Mouse (Mus musculus) ovary, postnatal 14 days (tissue): Measurements from ENCODE around the gene Lrrfip1.

Source experiments
- DNase-seq: peaks from one replicate; pipeline ENCODE4 v3.0.0; 2022; ENCODE audit warnings: low spot score

The Lrrfip1 gene

GRCm38 (mm10) chr1:90998891-90999611 is 514 bp downstream of the Lrrfip1 start:
- no peak for DNase-seq

- DNase-seq, result no peak
Observed at GRCm38 (mm10) chr1:90999911-91000601, 1.5 kb downstream of the Lrrfip1 start.

GRCm38 (mm10) chr1:91001101-91001500 is 2.6 kb downstream of the Lrrfip1 start:
- no peak for DNase-seq

GRCm38 (mm10) chr1:91001871-91002539 is 3.5 kb downstream of the Lrrfip1 start:
- no peak for DNase-seq

GRCm38 (mm10) chr1:91002641-91003040 is 4.1 kb downstream of the Lrrfip1 start:
- DNase-seq, result no peak

- no peak for DNase-seq
Observed at GRCm38 (mm10) chr1:91003522-91004253, 5.2 kb downstream of the Lrrfip1 start.

- DNase-seq, result no peak
Observed at GRCm38 (mm10) chr1:91006037-91006436, 7.5 kb downstream of the Lrrfip1 start.

GRCm38 (mm10) chr1:91006708-91007107 is 8.2 kb downstream of the Lrrfip1 start:
- DNase-seq, result no peak

- no peak for DNase-seq
Observed at GRCm38 (mm10) chr1:91008147-91008682, 9.7 kb downstream of the Lrrfip1 start.

GRCm38 (mm10) chr1:91008746-91009145 is 10.2 kb downstream of the Lrrfip1 start:
- no peak for DNase-seq

GRCm38 (mm10) chr1:91009266-91009665 is 10.7 kb downstream of the Lrrfip1 start:
- DNase-seq, result no peak

- no peak for DNase-seq
Observed at GRCm38 (mm10) chr1:91010216-91010615, 11.7 kb downstream of the Lrrfip1 start.

GRCm38 (mm10) chr1:91010716-91011115 is 12.2 kb downstream of the Lrrfip1 start:
- DNase-seq, result no peak

GRCm38 (mm10) chr1:91011336-91011735 is 12.8 kb downstream of the Lrrfip1 start:
- DNase-seq, result no peak

- no peak for DNase-seq
Observed at GRCm38 (mm10) chr1:91013803-91014202, 15.3 kb downstream of the Lrrfip1 start.

GRCm38 (mm10) chr1:91015571-91015970 is 17.0 kb downstream of the Lrrfip1 start:
- no peak for DNase-seq

- no peak for DNase-seq
Observed at GRCm38 (mm10) chr1:91017111-91017758, 18.7 kb downstream of the Lrrfip1 start.

GRCm38 (mm10) chr1:91019346-91019745 is 20.8 kb downstream of the Lrrfip1 start:
- no peak for DNase-seq

GRCm38 (mm10) chr1:91021304-91021703 is 22.8 kb downstream of the Lrrfip1 start:
- DNase-seq, result no peak

GRCm38 (mm10) chr1:91022157-91022895 is 23.8 kb downstream of the Lrrfip1 start:
- no peak for DNase-seq

GRCm38 (mm10) chr1:91023230-91023629 is 24.7 kb downstream of the Lrrfip1 start:
- no peak for DNase-seq
